In the genomic region with DNA sequence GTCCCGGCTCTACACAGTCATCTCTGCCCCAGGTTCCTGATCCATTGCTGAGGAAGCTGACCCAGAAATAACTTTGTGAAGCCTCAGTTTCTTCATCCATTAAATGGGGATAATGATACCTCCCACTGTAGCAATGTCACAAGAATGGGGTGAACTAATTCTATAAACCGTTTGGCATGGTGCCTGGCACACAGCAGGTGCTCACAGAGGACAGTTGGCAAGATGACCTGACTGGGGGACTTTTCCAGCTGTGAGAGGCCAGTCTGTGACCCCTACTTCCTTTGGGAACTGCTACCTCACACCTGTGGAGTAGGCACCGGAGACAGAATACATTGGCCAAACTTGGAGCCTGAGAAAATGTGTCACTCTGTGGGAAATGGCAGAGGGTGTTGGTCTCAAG, we compare ENCODE assay signal across 31 mouse cellular contexts.
"Had no signal": no experiment of that assay in that cellular context is flagged by ENCODE, and none has a peak within 500 bp of the region (broad histone marks: within the 10 kb centered on the region; RNA-seq: fewer than 3 reads in every experiment).

No protein-coding gene starts in this region.

- H3K9ac ChIP-seq: limb, embryonic 12.5 days; limb, embryonic 13.5 days; limb, embryonic 15.5 days; liver, embryonic 12.5 days; liver, embryonic 13.5 days; liver, embryonic 14.5 days; liver, embryonic 15.5 days; lung, embryonic 14.5 days; lung, embryonic 15.5 days; midbrain, embryonic 12.5 days; midbrain, embryonic 13.5 days; midbrain, embryonic 15.5 days; neural tube, embryonic 12.5 days had no signal

- H3K9me3 ChIP-seq: limb, embryonic 10.5 days; limb, embryonic 12.5 days; limb, embryonic 13.5 days; limb, embryonic 15.5 days; liver, embryonic 12.5 days; liver, embryonic 13.5 days; liver, embryonic 15.5 days; lung, embryonic 15.5 days; megakaryocyte, embryonic 14.5 days; midbrain, embryonic 10.5 days; midbrain, embryonic 12.5 days; midbrain, embryonic 13.5 days; midbrain, embryonic 15.5 days; neural tube, embryonic 12.5 days had no signal

- DNase-seq: left cerebral cortex, postnatal 4 days; liver; liver, embryonic 13.5 days; lung, adult 18-20 months; lung, embryonic 14.5 days; lung, postnatal 10 days; lung, postnatal 14 days; lung, postnatal 36 days; lung, postnatal 4 days; midbrain, embryonic 14.5 days had no signal

- H3K36me3 ChIP-seq: limb, embryonic 10.5 days; limb, embryonic 12.5 days; limb, embryonic 13.5 days; limb, embryonic 15.5 days; liver, embryonic 12.5 days; liver, embryonic 13.5 days; liver, embryonic 15.5 days; lung, embryonic 15.5 days; midbrain, embryonic 10.5 days; midbrain, embryonic 12.5 days; midbrain, embryonic 13.5 days; midbrain, embryonic 15.5 days; neural tube, embryonic 12.5 days had no signal

- H3K4me2 ChIP-seq: limb, embryonic 12.5 days; limb, embryonic 13.5 days; limb, embryonic 15.5 days; liver, embryonic 11.5 days; liver, embryonic 12.5 days; liver, embryonic 13.5 days; liver, embryonic 15.5 days; lung, embryonic 14.5 days; lung, embryonic 15.5 days; midbrain, embryonic 11.5 days; midbrain, embryonic 12.5 days; midbrain, embryonic 13.5 days; midbrain, embryonic 15.5 days; neural tube, embryonic 12.5 days had no signal

- ATAC-seq: liver, embryonic 12.5 days; lung, postnatal 0 days; midbrain, embryonic 13.5 days; midbrain, embryonic 15.5 days; midbrain, embryonic 16.5 days had no signal

- H3K4me1 ChIP-seq: midbrain, embryonic 12.5 days; neural tube, embryonic 12.5 days had no signal

- H3K4me3 ChIP-seq: left cerebral cortex, adult 2 months; limb, embryonic 10.5 days; limb, embryonic 12.5 days; limb, embryonic 13.5 days; limb, embryonic 15.5 days; liver, embryonic 12.5 days; liver, embryonic 13.5 days; liver, embryonic 15.5 days; lung, embryonic 15.5 days; megakaryocyte, embryonic 14.5 days; midbrain, embryonic 10.5 days; midbrain, embryonic 12.5 days; midbrain, embryonic 13.5 days; midbrain, embryonic 15.5 days; myocyte; neural tube, embryonic 12.5 days had no signal

- H3K27me3 ChIP-seq: limb, embryonic 12.5 days; limb, embryonic 13.5 days; limb, embryonic 15.5 days; liver, embryonic 13.5 days; liver, embryonic 15.5 days; lung, embryonic 15.5 days; midbrain, embryonic 13.5 days; midbrain, embryonic 15.5 days; neural tube, embryonic 12.5 days had no signal

- H3K27ac ChIP-seq: left cerebral cortex, adult 2 months; limb, embryonic 10.5 days; limb, embryonic 12.5 days; limb, embryonic 13.5 days; limb, embryonic 15.5 days; liver, embryonic 12.5 days; liver, embryonic 13.5 days; liver, embryonic 14.5 days; liver, embryonic 15.5 days; lung, embryonic 15.5 days; macrophage; midbrain, embryonic 10.5 days; midbrain, embryonic 12.5 days; midbrain, embryonic 13.5 days; midbrain, embryonic 15.5 days; neural tube, embryonic 12.5 days had no signal
